Mouse (Mus musculus) urinary bladder, adult 2 months (tissue): ENCODE results near the gene Map1b. TPM values are rescaled to one million over a fixed set of nuclear protein-coding genes. Genes with fewer than 3 reads are reported as not detected.

Experiments used
- DNase-seq: peaks from one replicate; pipeline ENCODE4 v3.0.0; 2022; ENCODE audit warnings: low spot score
- polyA plus RNA-seq: library from polyadenylated mRNA; depleted of rRNA; stranded (reverse); fragments of >200 nt; gene quantifications from 2 replicates; pipeline ENCODE4 v1.2.3, GENCODE M21; 2012

Gene Map1b
- polyA plus RNA-seq, 1 experiment, result 7.6 TPM

DNA sequence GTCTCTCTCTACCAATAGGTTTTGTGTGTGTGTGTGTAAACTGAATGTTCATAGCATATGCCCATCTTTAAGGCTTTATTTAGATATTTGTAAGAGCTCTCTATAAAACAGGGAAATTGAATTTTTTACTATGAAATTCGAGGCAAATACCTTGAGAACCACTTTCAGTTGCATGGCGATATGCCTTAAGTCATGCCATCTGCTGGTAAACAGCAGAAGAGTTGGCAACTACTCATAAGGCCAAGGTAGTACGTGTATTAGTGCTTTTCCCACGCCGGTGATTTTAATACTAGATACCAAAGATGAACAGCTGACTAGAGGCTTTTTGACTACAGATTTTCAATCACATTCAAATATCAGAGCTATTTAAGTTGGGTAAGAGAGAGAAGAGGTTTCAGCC, 27.2 kb downstream of the Map1b start:
- no peak for DNase-seq

DNA sequence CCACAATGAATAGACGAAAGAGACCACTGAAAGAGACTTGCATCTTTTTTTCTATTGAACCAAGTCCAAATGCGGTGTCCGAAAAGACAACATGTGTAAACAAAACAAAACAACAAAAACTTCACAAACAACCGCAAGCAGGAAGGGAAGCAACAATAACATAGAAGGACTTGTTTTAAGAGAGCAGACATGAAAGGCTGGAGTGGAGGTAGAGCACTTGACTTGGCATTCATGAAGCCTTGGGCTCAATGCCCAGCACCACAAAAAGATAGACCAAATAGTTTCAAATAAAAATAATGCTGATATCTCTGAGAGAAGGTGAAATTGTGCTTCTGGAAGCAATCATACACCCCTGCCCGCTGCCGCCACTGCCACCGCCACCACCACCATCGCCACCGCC, 30.5 kb downstream of the Map1b start:
- DNase-seq, result no peak

DNA sequence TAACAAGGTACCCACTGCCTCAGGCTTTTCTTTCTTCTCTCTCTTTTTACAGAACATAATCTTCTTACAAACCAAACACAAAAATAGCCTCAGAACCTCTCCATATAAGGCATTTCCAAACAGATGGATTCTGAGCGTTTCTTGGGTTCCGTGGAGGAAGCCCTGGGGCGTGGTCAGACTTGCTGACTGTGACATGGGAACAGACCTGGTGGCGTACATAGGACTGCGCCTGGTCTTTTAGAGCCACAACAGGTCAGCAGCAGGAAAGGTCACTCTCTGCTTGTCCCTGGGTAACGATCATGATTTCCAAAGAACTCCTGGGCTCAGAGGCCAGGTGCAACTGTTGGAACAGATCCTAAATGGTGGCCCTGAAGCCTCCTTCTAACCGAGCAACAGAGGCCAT, 31.0 kb downstream of the Map1b start:
- no peak for DNase-seq

- no peak for DNase-seq
These were observed 31.4 kb downstream of the Map1b start for GRCm38 (mm10) chr13:99484905-99485304.

- no peak for DNase-seq
These were observed 32.9 kb downstream of the Map1b start for GRCm38 (mm10) chr13:99483433-99483832.

DNA sequence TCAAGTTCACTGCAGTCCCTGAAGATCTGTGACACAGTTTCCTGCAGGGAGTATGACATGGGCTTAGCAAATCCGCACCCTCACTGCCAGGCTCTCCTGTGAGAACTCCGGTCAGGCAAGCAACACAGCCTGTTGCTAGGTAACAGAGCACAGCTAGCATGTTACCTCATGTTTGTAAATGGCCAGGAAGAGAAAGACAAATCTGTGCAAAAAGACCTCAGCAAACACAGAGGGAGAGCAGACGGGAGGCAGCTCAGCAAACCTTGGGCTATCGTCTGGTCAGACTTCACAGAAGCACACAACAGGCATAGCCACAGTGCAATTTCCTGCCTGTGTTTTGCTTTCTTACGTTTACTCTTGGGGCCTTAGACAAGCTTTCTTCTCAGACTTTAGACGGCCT, 40.9 kb downstream of the Map1b start:
- no peak for DNase-seq

DNA sequence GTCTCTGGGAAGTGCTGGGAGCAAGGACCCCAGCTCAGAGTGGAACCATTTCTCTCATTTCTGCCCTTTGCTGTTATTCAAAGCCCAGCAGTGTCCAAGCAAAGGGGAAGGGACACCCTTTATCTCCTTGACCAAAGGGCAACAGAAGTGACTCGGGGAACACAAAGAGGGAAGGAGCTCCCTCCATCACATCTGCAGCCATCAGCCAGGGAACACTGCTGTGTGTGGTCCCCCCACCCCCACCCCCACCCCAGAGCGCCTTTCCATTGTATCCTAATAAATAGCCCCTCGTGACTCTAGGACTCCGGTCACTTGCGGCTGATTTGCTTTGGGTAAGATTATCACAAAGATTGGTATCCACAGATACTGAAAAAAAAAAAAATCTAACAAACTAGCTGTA, 41.3 kb downstream of the Map1b start:
- no peak for DNase-seq

- DNase-seq, result no peak
These were observed 42.2 kb downstream of the Map1b start for GRCm38 (mm10) chr13:99474108-99474507.

- DNase-seq, result no peak
These were observed 44.3 kb downstream of the Map1b start for GRCm38 (mm10) chr13:99472028-99472427.

- DNase-seq, result no peak
These were observed 46.3 kb downstream of the Map1b start for GRCm38 (mm10) chr13:99470084-99470483.

DNA sequence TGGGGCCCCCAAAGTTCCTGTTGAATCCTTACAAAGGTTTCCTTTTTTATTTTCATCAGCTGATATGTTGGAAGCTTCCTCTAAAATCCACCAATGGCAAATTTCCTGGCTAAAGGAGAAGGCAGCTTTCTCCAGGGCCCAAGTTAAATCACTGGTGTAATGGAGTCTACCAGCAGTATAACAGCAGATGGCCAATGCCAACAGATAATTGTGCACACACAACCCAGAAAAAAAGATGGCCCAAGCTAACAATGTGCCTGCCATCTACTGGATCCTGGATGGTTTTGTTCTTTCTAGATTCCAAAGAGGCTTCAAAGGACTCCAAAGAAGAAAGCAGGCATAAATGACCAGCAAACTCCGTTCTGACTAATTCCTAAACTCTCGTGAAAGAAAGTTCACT, 48.1 kb downstream of the Map1b start:
- no peak for DNase-seq

DNA sequence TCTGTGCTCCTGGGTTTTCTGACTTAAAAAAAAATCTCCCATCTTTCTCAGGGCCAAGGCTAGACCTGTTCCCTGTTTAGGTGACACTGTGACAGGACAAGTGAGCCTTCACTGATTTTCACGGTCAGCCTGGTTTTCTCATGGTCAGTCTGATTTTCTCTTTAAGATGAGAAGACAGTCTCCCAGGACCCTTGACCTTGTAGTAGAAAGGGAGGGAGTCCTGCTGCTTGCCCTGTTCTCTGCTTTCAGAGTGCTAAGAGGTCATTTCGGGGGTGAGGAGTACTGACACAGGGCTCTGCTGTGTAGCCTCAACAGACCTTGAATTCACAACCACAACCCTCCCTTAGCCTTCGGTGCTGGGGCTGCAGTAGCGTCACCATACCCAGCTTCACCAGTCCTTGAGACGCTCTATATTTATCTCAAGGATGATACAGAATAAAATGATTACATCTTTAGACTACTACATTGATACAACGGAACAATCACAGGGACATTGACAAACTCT, 49.5 kb downstream of the Map1b start:
- no peak for DNase-seq

DNA sequence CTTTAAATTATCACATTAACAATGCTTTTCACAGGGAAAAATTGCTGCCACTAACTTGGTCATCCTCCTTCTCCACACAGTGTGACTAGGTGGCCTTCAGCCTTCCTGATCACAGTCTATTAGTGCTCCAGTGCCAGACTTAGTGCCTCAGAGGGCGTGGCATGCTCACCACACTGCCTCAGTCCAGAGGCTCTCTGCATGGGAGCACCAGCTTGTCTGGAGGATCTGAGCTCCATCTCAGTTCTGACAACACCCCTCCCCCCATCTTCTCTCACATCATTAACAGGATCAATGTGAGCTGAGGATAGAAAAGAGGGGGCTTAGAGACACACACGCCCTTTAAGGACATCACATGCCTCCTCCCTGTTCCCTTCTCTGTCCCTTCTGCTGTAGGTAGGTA, 50.3 kb downstream of the Map1b start:
- DNase-seq, result no peak

GRCm38 (mm10) chr13:99464551-99464950, 51.8 kb downstream of the Map1b start:
- DNase-seq, result no peak

- no peak for DNase-seq
These were observed 54.5 kb downstream of the Map1b start for GRCm38 (mm10) chr13:99461886-99462285.

DNA sequence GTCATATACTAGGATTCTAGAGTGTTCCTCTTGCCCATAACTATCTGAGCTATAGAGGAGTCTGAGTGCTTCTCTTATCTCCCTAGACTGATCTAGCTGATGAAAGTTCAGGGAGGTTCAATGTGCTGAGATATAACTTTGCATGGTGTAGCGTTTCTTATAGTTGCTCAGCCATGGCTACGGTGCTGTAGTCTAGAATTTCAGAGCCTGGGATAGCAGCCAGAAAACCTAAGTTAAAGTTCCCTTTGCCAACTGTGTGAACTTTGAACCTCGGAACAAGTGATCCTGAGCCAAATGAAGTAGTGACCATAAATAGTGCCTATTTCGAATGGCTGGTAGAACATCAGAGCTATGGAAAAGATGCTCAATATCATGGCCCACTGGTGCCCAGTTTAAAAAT, 56.7 kb downstream of the Map1b start:
- no peak for DNase-seq

DNA sequence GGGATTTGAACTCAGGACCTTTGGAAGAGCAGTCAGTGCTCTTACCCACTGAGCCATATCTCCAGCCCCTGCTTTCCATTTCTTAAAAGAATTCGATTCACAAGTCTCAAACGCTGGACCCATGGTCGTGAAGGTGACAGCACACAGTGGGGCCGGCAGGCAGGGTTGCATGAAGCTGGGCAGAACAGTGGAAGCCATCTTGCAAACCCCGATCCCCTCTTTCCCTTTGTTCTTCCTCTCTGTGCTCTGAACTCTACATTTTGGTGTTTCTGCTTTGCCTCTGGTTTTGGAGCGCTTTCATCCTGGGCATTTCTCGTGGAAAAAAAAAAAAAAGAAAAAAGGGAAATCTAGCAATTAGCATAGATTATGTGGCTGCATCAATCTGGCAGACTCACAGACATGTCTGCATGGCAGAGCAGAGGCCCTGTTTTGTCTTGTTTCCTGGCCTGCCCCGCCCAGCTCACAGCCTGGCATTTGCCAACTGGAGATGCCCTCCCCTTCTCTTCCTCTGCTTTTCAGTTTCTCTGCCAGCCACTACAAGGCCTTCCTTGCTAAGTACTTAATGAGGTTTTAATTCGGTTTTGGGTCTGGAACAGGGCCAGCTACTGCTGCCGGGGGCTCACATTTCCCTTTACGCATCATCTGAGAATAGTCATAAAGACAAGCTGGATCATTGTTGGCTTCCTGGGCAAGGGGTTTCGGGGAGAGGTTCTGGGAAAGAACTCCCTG, 57.5 kb downstream of the Map1b start:
- DNase-seq, result no peak

DNA sequence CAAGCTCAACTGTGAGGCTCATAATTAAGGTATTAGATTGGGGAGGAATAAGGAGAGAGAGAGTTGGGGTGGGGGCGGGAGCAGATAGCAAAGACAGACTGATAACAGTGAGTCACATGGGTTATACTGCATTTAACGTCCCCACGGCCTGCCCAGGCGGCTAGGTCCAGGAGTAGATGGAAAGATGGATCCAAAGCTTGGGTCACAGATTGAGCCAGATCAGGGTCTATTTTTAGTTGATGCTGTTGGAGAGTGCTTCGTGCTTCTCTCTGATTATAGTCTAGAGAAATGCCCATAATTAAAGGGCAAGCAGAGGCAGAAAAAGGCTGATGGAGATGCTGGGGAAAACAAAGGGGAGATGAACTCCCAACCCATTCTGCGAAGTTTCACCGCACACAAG, 61.4 kb downstream of the Map1b start:
- no peak for DNase-seq

DNA sequence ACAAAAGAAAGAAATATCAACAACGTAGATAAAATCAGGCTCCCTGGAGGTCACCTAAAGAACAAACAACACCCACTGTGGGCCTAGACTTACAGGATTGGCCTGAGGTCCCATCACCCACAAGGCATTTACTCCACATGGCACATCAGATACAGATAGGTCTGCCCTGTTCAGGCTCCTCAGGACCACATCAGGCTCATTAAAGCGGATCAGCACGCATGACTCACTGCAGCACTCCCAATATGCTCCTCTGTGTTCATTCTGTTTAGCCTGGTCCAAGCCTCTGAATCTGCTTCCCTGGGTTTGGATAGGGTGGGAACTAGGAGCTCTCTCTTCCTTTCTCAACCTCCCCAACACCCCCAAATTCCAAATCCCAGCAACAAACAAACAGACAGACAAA, 63.9 kb downstream of the Map1b start:
- DNase-seq, result no peak

GRCm38 (mm10) chr13:99451276-99451675, 65.1 kb downstream of the Map1b start:
- no peak for DNase-seq

DNA sequence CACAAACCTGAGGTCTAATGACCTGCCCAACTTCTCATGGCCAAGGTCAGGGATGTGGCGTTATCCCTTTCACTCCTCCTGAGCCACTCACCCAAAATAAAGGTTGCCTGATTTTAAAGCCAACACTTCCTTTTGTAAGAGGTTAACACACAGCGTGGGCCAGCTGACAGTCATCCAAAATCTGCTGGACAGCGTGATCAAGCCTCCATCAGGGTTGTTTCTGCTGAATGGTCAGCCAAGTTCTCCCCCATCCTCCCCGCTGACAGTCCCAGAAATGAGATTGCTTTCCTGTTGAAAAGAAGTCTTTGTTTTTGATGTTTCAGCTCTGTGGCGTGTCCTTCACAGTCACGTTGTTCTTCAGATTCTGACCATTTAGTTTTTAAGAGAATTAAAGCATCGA, 65.6 kb downstream of the Map1b start:
- DNase-seq, result no peak

GRCm38 (mm10) chr13:99449547-99449946, 66.8 kb downstream of the Map1b start:
- no peak for DNase-seq

- no peak for DNase-seq
These were observed 68.1 kb downstream of the Map1b start for GRCm38 (mm10) chr13:99448278-99448677.
